Mouse (Mus musculus): ENCODE results near the gene Gm17545.

- TF ChIP-seq CTCF (IDR thresholded peaks at IDR 0.05; ENCODE audit: low read depth, low read length) (no peak), POLR2A (IDR thresholded peaks at IDR 0.05; ENCODE audit: borderline replicate concordance, low read depth, low read length) (no peak)
Measured at GRCm38 (mm10) chr9:22497021-22497767, 43.1 kb downstream of the Gm17545 start.

Data from bone marrow macrophage, adult 2 months (primary cell).